Mouse (Mus musculus) embryonic stem cell, embryonic (primary cell): ENCODE measurements at regions not wholly inside any gene's neighbourhood (a gene's known extent, or its start where the extent isn't known, plus 50 kb on each side); places are given as distances from the start of the nearest gene placed in this dataset.

Experiments
- CTCF ChIA-PET, 4 experiments: fragments of 300-600 bp in 2 of 4; fragments of 350-600 bp in 2 of 4; sonication (Branson Sonifier 250); formaldehyde crosslinking; loops; one replicate each; lab custom pipeline; 2022; ENCODE audit warnings: inconsistent platforms in 2 of 4; lab: Charles Lee
- POLR2A ChIA-PET, 4 experiments: fragments of 300-600 bp in 2 of 4; fragments of 350-600 bp in 2 of 4; sonication (Branson Sonifier 250); formaldehyde crosslinking; loops; one replicate each; lab custom pipeline; 2022; ENCODE audit warnings: antibody characterized with exemption in 4 of 4, inconsistent platforms in 1 of 4; lab: Charles Lee

DNA sequence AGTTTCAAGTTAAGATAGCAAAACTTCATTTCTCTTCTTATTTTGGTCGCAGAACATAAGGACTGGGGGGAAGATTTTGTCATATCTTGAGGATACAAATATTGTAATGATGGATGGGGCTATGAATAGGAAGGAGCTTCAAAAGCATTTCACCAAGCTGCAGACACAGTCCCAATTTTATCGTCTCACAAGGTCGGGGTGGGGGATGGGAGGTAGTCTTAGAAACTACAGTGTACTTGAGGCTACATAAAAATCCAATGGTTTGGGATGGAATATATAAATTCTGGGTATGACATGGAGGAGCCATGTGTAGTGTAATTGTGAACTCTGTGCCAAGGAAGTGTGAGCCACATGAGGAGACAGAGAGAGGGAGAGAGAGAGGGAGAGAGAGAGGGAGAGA is 464.6 kb downstream of the Tm4sf1 start:
- ChIA-PET POLR2A (no interaction called here), CTCF (no interaction called here)

DNA sequence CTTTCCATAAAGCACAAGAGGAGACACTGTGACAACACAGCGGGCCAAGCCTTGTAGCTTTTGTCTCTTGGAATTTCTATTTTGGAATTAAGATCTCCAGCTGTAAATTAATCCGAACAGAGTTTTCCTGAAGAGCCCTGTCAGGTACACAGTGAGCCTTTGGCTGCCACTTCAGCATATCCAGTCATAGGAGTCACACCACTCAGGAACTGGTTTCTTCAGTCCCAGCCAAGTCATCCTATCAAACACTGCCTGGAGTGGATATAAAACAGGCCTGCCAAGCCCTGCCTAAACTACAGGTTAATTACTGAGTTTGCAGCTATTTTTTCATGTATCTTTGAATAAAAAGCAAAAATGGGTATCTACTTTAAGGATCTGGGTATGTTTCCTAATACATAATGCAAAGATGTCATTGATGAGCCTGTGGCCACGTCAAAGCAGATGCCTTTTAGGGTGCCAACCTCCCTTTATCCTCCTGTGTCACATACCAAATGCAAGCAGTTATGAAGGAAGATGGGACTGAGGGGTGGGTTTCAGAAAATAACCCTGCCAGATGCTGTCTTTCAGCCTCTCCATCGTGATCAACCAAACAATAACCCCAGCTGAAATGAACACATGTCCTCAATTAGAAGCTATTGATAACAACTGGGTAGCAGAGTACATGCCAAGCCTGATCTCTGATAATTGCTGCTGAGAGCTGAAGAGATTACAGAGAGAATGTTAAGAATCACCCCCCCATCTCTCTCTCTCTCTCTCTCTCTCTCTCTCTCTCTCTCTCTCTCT is 471.3 kb downstream of the Tm4sf1 start:
- ChIA-PET POLR2A (no interaction called here), CTCF (no interaction called here)

DNA sequence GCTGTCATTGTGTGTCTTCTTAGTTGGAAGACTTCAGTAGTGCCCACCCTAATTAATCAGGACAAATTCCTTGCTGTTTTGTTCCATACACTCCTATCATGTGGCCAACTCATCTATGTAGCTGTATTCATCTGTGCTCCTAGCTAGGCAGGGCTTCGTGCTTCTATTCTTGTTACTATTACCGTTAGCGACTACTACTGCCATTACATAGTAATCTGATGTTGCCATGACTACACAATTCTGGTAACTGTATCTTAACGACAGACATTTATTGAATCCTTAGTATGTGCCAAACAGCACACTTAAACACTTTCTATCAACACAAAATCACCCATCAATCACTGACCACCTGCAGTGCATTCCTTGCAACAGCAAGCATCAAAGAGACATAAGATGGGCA is 477.6 kb downstream of the Tm4sf1 start:
- ChIA-PET CTCF (no interaction called here), POLR2A (no interaction called here)

DNA sequence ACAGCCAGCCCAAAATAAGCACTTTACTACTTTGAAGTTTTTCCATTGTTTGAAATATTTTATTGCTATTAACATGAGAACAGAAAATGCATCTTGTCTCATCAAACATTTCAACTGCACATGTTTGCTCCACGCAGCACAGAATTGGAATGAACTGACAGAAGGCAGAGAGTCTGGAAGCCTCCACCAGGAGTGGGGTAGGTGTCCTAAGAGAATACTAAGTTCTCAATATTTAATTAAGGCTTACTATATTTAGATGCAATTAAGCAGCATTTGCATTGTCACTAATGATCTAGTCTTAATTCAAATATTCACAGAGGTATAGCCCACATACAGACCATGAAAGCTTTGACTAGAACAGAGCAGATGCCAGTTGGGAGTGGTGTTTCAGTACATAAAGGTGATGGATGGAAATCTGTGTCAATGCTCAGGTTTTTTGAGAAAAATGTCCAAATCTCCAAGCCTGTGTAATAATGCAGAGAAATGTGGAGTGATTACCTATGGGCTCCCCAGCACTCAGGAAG is 491.2 kb downstream of the Tm4sf1 start:
- CTCF ChIA-PET: no interaction called here
- POLR2A ChIA-PET: no interaction called here

DNA sequence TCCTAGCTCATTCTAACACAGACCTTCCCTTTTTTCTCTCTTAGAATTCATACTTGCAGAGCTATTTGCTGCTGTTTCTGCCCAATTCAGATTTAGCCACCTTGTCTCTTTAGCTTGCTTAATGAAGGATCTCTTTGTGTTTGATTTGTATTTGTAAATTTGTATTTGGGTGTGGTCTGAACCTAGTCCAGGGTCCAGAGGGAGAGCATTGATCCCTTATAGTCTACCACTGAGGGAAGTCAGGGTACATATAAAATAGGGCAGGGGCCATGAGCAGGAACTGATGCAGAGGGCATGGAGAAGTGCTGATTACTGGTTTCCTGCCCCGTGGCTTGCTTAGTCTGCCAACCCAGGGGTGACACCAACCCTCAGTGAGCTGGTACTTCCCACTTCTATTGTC is 508.7 kb downstream of the Tm4sf1 start:
- CTCF ChIA-PET: no interaction called here
- POLR2A ChIA-PET: no interaction called here

DNA sequence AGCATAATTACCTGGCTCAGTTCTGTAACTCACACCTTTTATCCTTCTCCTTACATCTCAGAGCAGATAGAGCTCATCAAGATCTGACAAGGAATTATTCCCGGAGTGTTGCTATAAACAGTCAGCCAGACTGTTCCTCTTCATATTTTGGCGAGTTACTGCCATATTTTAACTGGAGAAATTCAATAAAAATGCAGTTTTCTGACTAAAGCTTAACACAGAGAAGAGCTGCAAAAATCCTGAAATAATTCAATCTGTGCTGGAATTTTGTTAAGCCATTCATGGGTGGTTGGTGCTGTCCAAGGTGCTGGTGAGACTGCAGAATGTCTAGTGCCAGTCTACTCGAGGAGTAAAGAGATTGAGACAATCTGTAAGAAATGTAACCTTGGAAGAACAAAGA is 512.6 kb downstream of the Tm4sf1 start:
- CTCF ChIA-PET: no interaction called here
- POLR2A ChIA-PET: no interaction called here

DNA sequence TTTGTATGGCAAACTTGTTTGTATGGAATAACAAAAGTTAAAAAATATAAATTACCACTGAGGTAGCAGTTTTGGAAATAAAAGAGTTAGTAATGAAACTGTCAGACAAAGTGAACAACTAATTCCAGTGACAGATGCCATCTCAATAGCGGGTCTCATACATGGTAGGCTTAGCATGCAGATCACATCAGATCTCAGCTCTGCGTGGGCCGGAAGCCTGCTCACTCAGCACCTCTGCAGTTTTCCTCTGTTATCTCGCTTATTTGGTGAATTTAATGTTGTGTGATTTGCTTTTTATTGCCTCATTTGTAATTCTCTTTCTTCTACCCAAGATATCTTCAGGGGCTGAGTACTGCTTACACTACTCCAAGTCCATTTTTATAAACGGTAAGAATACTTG is 527.9 kb downstream of the Tm4sf1 start:
- POLR2A ChIA-PET: no interaction called here
- CTCF ChIA-PET: no interaction called here

DNA sequence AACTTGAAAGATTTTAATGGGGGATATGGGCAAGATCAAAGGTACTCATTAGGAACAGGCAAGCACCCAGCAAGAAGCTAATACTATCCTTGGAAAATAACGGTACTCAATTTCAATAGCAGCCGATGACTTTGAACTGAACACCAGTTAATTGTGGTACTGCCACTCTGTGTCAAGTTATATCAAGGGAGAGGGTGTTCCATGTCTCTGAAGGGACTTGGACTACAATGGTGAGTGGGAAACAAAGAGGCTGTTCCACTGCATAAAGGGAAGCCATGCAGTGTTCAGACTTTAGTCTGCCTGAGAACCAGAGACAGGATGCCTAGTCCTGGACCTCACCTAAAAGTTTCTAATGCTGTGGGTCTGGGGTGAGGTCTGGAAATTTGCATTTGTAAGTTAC is 531.6 kb downstream of the Tm4sf1 start:
- ChIA-PET POLR2A (no interaction called here), CTCF (no interaction called here)

DNA sequence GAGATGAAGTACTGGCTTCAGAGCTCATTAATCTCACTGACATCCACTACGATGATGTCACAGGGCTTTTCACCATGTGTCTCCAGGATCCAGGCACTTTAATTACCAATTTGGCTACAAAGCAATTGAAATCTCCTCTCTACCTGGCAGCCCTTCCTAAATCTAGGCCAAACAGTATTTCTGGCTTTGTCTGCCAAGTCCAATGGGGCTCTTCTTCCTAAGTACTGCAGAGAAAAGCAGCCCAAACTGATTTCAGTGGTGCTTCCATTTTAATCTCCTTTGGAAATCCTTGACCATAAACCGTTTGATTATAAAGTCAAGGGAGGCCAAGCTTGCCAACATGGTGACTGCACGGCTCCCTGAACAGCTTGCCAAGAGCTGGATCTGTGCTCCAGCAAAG is 534.7 kb downstream of the Tm4sf1 start:
- CTCF ChIA-PET: no interaction called here

DNA sequence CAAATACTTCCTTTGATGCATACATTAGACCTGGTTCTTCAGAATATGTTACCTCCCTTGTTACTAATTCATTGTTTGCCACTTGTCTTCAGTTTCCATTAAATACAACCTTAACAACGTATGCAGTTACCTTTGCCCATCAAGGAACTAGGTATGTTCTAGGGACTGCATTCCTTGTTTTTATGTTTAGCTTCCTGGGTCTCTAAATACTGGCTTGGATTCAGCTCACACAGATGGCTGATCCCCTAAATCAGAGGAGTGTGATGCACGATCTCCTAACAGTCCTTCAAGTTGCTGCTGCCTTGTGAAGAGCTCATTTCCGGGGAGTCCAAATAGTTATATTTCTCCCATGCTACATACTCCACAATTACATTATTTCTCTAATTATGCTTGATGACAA is 537.5 kb downstream of the Tm4sf1 start:
- CTCF ChIA-PET: no interaction called here
- POLR2A ChIA-PET: no interaction called here

More for the DNA sequence above, 534.7 kb downstream of the Tm4sf1 start:
- POLR2A ChIA-PET: no interaction called here

DNA sequence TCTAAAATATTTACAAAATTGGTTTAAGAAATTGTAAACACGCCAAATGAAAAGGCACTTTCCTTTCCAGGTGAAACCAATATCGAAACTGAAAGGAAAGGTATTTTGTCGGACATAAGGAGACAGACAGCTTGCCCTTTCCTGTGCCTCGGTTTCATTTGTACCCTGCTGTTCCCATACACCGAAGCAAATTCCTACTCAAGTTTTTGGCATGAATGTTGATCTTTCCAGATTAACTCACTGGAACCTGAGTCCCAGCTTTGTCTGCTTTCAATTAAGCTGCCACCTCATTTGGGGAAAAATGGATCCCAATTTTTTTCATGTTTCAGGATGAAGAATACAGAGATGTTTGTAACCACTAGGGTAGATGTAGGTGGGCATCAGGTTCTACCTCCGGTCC is 537.9 kb downstream of the Tm4sf1 start:
- POLR2A ChIA-PET: no interaction called here
- CTCF ChIA-PET: no interaction called here

DNA sequence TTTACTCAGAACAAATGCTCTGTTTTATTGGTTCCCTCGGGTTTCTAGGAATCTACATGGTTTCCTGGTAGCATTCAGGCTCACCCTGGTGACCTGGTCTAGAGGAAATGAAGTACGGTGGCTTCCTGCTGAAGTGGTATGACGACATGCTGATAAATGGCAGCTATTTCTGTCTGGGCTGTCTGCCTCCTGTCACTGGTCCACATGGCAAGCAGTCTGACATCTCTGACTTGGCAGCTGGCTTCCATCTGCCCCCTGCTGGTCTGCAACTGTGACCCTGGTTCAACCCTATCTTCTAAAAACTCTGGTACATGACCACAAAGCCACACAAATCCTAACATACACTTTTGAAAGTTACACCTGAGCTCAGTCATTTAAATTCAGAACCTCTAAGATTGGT is 548.1 kb downstream of the Tm4sf1 start:
- ChIA-PET POLR2A (no interaction called here), CTCF (no interaction called here)

DNA sequence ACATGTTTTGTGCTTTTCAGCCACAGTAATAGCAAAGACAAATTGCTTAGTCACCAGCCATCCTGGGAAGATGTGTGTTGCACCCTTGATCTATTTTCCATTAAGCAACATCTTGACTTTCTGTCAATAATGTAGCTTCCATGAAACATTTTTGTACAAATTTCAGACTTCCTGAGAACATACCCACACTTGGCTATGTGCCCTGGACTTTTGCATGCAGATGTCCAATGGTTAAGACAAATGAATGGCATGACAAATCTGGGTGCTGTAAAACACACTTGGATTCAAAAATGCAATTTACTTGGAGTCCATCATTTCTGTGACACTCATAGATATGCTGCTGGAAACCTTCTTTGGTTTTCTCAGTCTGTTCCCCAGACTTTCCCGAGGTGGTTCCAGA is 549.9 kb downstream of the Tm4sf1 start:
- POLR2A ChIA-PET: no interaction called here

DNA sequence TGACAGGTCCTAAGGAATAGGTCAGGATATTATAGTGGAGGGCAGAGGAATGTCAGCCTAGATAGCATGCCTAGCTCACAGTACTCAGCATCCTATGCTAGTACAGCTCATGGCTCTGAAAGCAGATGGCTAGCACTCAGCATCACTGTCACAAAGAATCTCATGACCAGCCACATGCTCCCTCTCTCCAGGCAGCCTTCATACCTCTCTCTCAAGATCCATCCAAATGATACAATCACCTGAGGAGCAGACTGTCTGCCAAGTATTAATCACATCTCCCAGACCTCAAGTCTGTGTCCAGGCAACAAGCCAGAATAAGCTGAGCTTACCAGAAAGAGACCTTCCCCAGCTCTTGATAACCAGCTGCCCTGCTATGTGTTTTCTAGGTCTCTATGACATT is 557.4 kb upstream of the Nbea start:
- POLR2A ChIA-PET: no interaction called here
- CTCF ChIA-PET: no interaction called here

More for the DNA sequence above, 549.9 kb downstream of the Tm4sf1 start:
- CTCF ChIA-PET: no interaction called here

DNA sequence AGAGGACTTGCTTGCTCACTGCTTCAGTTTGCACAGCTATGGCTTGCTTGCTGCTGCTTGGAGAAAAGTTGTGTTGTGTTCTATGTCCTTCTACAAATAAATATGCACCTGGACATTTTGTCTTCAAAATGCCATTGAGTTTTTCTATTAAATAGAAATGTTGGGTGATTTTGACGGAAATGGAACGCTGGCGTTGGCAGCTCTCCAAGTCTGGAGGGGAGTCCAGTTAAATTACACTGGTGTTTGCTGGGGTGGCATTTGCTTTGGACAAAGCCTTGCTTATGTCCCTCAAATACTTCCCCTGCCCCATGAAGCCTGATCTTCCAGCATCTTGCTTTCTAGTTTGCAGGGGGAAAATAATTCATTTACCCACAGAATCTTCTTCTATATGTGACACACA is 556.0 kb upstream of the Nbea start:
- ChIA-PET POLR2A (no interaction called here), CTCF (no interaction called here)

DNA sequence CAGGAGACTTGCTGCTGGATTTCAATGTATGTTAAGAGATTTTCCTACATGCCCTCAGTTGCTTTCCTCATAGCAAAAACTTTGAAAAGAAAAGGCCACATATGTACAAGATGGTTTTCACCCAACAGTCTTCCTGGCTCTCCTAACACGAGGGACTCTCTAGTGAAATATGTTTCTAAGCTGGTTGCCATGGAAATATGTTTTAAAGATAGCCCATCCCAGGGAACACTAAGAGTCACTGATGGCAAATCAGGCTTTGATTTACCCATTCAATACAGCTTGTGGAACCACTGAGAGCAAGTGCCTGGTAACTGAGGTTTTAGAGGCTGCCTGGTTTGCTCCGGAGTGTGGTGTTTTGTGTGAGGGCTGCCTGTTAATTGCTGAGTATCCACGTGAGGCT is 547.3 kb upstream of the Nbea start:
- ChIA-PET CTCF (no interaction called here), POLR2A (no interaction called here)

DNA sequence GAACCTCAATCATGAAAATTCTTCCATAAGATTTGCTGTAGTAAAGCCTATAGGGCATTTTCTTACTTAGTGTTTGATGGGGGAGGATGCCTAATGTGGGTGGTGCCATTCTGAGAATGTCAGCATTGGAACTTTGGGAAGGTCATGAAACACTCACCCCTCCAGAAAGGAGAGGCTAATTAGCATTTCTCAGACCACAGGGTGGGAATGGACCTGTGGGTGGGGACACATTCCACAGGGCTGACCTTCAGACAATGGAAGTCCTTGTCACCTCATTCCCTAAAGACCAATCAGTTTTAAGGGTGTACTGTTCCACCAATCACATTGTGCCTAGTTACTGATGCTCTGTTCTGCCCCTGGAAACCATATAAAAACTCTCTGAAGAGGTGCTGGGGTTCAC is 541.5 kb upstream of the Nbea start:
- POLR2A ChIA-PET: no interaction called here
- CTCF ChIA-PET: interaction anchor here in 2 of 4 experiments (0.6 kb wide), 2 partner anchors 21 to 29 kb away, joined by 4 to 5 read pairs; no protein-coding TSS in a partner anchor

DNA sequence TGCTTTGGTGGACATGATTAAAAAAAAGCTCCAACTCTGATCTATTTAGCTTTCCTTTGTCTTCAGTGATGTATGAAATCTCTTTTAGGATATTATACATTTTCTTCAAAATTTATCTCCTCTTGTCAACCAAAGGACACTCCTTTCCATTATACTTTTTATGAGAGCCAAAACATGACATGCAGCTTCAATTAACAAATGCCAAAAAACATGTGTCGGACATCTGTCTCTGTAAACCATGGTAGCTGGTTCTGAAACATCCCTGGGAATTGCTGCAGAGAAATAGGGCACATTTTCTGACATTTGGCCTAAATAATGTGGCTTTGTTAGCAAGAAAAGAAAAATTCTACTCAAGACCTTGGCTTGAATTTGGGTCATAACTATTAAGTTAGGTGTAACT is 524.8 kb upstream of the Nbea start:
- POLR2A ChIA-PET: no interaction called here
- CTCF ChIA-PET: no interaction called here

DNA sequence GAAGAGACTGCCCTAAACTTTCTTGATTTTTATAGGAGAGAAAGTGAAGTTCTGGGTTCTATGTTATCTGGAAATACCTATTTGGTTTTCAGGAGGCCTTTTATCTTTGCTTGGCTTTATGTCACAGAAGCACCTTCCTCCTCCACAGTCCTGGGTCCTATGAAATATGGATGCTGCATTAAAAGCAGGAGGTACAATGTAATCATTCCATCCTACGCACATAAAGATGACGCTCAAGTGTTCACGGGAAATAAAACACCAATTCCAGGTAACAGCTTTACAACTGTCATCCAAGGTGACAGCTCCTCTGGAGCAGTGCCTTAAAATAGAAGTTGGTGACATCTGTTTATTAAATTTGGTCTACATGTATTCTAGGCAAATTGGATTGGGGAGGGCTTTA is 523.8 kb upstream of the Nbea start:
- ChIA-PET CTCF (no interaction called here), POLR2A (no interaction called here)

DNA sequence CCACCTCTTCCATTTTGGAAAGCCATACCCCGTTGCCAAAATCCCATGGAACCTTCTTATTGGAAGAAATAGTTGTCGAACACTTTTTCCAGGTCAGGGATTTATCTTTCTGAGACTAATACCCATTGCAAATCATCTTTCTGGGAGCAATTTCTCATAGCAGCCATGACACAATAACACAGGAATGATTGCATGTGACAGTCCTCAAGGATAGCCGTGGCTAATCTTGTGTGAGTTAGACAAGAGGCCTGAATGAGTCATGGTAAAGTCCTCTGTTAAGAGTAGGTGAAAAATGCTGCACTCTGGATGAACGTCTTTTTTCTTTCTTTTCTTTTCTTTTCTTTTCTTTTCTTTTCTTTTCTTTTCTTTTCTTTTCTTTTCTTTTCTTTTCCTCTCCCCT is 522.5 kb upstream of the Nbea start:
- POLR2A ChIA-PET: no interaction called here
- CTCF ChIA-PET: no interaction called here

DNA sequence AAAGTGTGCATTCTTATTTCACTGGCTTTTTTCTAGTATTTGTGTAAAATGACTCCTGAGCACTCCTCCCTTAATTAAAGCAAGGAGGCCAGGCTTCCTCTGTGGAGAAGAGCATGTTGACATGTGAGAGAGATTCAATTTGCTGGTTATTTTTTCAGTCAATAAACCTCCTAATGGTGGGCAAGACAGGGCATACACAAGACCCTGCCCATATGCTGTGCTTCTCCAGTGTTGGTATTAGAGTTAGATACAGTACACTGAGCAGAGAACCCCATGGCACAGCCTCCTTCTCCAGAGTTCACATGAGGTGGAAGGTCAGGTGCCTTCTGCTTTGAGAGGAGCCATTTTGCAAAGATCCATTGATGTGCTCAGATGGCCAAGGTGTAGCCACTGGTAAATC is 515.4 kb upstream of the Nbea start:
- CTCF ChIA-PET: no interaction called here
- POLR2A ChIA-PET: no interaction called here

DNA sequence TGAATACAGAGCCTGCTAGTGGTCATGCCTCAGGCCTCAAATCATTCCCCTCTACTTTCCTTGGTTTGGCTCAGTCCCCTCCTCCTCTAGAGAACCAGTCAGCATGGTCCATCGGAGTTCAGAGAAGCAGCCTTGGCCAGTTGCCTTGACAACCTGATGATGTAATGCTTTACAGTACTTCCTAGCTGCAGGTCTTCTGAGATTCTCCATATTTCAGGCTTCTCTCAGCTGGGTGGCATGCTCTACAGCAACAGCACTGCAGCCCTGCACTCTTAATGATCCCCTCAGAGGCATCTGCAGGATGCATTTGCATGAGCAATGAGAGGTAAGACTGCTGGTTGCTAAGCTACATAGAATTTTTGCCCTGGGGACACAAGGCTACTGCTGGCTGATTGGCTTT is 514.7 kb upstream of the Nbea start:
- CTCF ChIA-PET: no interaction called here
- POLR2A ChIA-PET: no interaction called here
